Mouse (Mus musculus): Measurements from ENCODE around the gene 1700093K21Rik.
"Not testable (repeated sequence)": the region's sequence is repeated elsewhere in the genome, so short reads cannot be mapped to it uniquely, and the experiment has no call there.

The 1700093K21Rik gene

GRCm38 (mm10) chr11:23520473-23521205, at the start of gene 1700093K21Rik:
TSS of gene 1700093K21Rik (minus strand) at chr11:23521155.
- DNase-seq (ENCODE audit: extremely low spot score, low spot score): no peak

GRCm38 (mm10) chr11:23570130-23570529, 49.2 kb upstream of the 1700093K21Rik start:
- DNase-seq (ENCODE audit: extremely low spot score, low spot score): no peak

GRCm38 (mm10) chr11:23565761-23566160, 44.8 kb upstream of the 1700093K21Rik start:
- DNase-seq (ENCODE audit: extremely low spot score, low spot score): peak; percentile 76

- no peak for DNase-seq (ENCODE audit: extremely low spot score, low spot score)
Measured at GRCm38 (mm10) chr11:23557039-23557630, 36.2 kb upstream of the 1700093K21Rik start.

- DNase-seq (ENCODE audit: extremely low spot score, low spot score): no peak
Measured at GRCm38 (mm10) chr11:23537446-23537845, 16.5 kb upstream of the 1700093K21Rik start.

GRCm38 (mm10) chr11:23518981-23519380, 2.0 kb downstream of the 1700093K21Rik start:
- no peak for DNase-seq (ENCODE audit: extremely low spot score, low spot score)

- no peak for DNase-seq (ENCODE audit: extremely low spot score, low spot score)
Measured at GRCm38 (mm10) chr11:23515315-23515714, 5.6 kb downstream of the 1700093K21Rik start.

GRCm38 (mm10) chr11:23514785-23515184, 6.2 kb downstream of the 1700093K21Rik start:
- not testable (repeated sequence) for DNase-seq (ENCODE audit: extremely low spot score, low spot score)

GRCm38 (mm10) chr11:23504801-23505200, 16.2 kb downstream of the 1700093K21Rik start:
- DNase-seq (ENCODE audit: extremely low spot score, low spot score): not testable (repeated sequence)

- DNase-seq (ENCODE audit: extremely low spot score, low spot score): peak; percentile 20
Measured at GRCm38 (mm10) chr11:23498609-23499008, 22.3 kb downstream of the 1700093K21Rik start.

GRCm38 (mm10) chr11:23497718-23498509, 23.0 kb downstream of the 1700093K21Rik start, which contains the start of gene Ahsa2:
TSS of gene Ahsa2 (minus strand) at chr11:23498030.
- peak; percentile 97 for DNase-seq (ENCODE audit: extremely low spot score, low spot score)

- DNase-seq (ENCODE audit: extremely low spot score, low spot score): no peak
Measured at GRCm38 (mm10) chr11:23497335-23497717, 23.6 kb downstream of the 1700093K21Rik start.

GRCm38 (mm10) chr11:23496661-23497060, 24.3 kb downstream of the 1700093K21Rik start:
- DNase-seq (ENCODE audit: extremely low spot score, low spot score): no peak

GRCm38 (mm10) chr11:23495231-23495630, 25.7 kb downstream of the 1700093K21Rik start:
- no peak for DNase-seq (ENCODE audit: extremely low spot score, low spot score)

GRCm38 (mm10) chr11:23492048-23492790, 28.7 kb downstream of the 1700093K21Rik start:
- no peak for DNase-seq (ENCODE audit: extremely low spot score, low spot score)

GRCm38 (mm10) chr11:23489955-23490354, 31.0 kb downstream of the 1700093K21Rik start:
- no peak for DNase-seq (ENCODE audit: extremely low spot score, low spot score)
